Mouse (Mus musculus) liver, embryonic 16.5 days (tissue): Measurements from ENCODE around the gene Orm3. TPM values are rescaled to one million over a fixed set of nuclear protein-coding genes. Genes with fewer than 3 reads are reported as not detected.

ENCODE experiments used
- ATAC-seq: fragments of 200-750 bp; cut with Nextera tagmentation; 2 replicates; pipeline ENCODE4 v1.8.0; 2017; ENCODE audit warnings: low read depth, mild to moderate bottlenecking, moderate number of reproducible peaks, moderate library complexity
- H3K27ac ChIP-seq: fragments of 300-500 bp; sonication (generic); 2 replicates; pipeline ENCODE4 v1.5.1; 2014; ENCODE audit warnings: mild to moderate bottlenecking, low read length
- H3K27me3 ChIP-seq: fragments of 300-500 bp; sonication (generic); 2 replicates; pipeline ENCODE4 v1.6.1; 2014; ENCODE audit warnings: low read depth, low read length, mixed read lengths; ENCODE audit not compliant: control insufficient read depth, insufficient read depth
- H3K36me3 ChIP-seq: fragments of 300-500 bp; sonication (generic); 2 replicates; pipeline ENCODE4 v1.6.1; 2014; ENCODE audit warnings: mild to moderate bottlenecking; ENCODE audit not compliant: control insufficient read depth, insufficient read depth
- H3K4me1 ChIP-seq: fragments of 300-500 bp; sonication (generic); 2 replicates; pipeline ENCODE4 v1.6.1; 2014; ENCODE audit warnings: low read depth, low read length, mixed read lengths; ENCODE audit not compliant: control insufficient read depth
- H3K4me2 ChIP-seq: fragments of 300-500 bp; sonication (generic); 2 replicates; pipeline ENCODE4 v1.6.1; 2014; ENCODE audit warnings: low read depth, low read length, mixed read lengths
- H3K4me3 ChIP-seq: fragments of 300-500 bp; sonication (generic); 2 replicates; pipeline ENCODE4 v1.5.1; 2014; ENCODE audit warnings: low read depth, mild to moderate bottlenecking, low read length
- H3K9ac ChIP-seq: fragments of 300-500 bp; sonication (generic); 2 replicates; pipeline ENCODE4 v1.6.1; 2014; ENCODE audit warnings: low read depth, low read length
- H3K9me3 ChIP-seq: fragments of 300-500 bp; sonication (generic); replicated peaks from 2 replicates; pipeline ENCODE4 v1.6.1; 2016; ENCODE audit warnings: low read length; ENCODE audit not compliant: control insufficient read depth
- WGBS: fragments of 180-500 bp; shearing (Covaris S2); extraction: QIAGEN DNeasy Blood & Tissue Kit; methylation state at CpG from one replicate; pipeline ENCODE4 v1.1.7; 2014; ENCODE audit not compliant: insufficient replicate concordance; 5-methylcytosine and 5-hydroxymethylcytosine counted together
- polyA plus RNA-seq: library from polyadenylated mRNA; unstranded; fragments of >200 nt; fragmentation: Nextera tagmentation; extraction: Ambion mirVana; gene quantifications from 2 replicates; pipeline ENCODE4 v1.2.1, GENCODE M21; 2015

Gene Orm3
- polyA plus RNA-seq, 1 experiment from 2014 or later = not detected

DNA sequence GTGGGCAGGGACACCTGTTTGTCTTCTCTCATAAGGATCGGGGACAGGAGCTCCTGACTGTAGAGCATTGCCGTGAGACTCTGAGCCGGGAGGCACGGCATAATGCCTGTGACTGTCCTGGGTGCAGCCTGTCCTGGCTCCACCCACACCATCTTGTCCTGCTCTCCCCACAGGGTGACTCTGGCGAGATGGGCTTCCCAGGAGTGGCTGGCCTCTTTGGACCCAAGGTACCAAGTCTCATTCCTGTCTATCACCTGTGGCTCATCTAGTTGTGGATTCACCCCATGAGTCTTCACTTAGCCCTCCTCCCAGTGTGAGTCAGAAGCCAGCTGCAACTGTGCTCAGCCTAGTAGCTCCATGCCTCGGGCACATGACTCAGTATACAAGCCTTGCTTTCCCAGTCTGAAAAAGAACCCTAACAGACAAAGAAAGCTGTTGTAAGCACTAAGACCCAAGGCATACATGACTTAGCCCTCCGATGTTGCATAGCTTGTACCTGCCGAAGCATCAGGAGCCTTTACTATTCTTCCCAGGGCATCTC lies 32.6 kb upstream of the Orm3 start:
- no peak for ATAC-seq
- 67% methylated on average over 8 of the region's 8 CpGs for WGBS

DNA sequence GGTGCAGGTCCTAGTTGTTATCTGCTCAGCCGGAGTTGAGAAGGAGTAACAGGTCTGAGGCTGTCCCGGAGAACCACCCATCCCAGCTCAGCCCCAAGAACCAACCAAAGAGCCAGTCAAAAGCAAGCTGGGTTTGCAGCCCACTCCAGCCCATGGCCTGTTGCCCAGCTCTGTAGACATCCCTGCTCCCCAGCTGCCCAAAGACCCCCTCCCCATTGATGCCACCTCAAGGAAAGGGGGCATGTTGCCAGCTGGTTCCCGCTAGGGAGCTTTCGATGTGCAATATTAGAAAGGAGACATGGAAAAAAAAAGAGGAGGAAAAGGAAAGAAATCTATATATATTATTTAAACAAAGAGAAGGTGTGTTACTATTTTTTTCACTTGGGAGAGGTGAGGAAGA lies 22.6 kb upstream of the Orm3 start:
- no peaks in the 10 kb centered on the region for H3K9me3 ChIP-seq
- H3K36me3 ChIP-seq = no peaks in the 10 kb centered on the region; the same call in 1 of the 2 replicates
- H3K4me2 ChIP-seq = no peak overlapping the region
- no peak overlapping the region for H3K9ac ChIP-seq
- ATAC-seq = no peak
- no peak overlapping the region for H3K27ac ChIP-seq
- 82% methylated on average over 4 of the region's 4 CpGs for WGBS
- no peaks in the 10 kb centered on the region for H3K27me3 ChIP-seq
- H3K4me1 ChIP-seq = no peaks in the 10 kb centered on the region; the same call in 1 of the 2 replicates
- H3K4me3 ChIP-seq = no peak overlapping the region

More for the DNA sequence above, 32.6 kb upstream of the Orm3 start:
- Histone ChIP-seq H3K4me1 (no peaks in the 10 kb centered on the region), H3K9ac (no peak overlapping the region), H3K9me3 (no peaks in the 10 kb centered on the region), H3K27me3 (no peaks in the 10 kb centered on the region), H3K4me3 (no peak overlapping the region), H3K27ac (no peak overlapping the region), H3K36me3 (no peaks in the 10 kb centered on the region), H3K4me2 (no peak overlapping the region)

DNA sequence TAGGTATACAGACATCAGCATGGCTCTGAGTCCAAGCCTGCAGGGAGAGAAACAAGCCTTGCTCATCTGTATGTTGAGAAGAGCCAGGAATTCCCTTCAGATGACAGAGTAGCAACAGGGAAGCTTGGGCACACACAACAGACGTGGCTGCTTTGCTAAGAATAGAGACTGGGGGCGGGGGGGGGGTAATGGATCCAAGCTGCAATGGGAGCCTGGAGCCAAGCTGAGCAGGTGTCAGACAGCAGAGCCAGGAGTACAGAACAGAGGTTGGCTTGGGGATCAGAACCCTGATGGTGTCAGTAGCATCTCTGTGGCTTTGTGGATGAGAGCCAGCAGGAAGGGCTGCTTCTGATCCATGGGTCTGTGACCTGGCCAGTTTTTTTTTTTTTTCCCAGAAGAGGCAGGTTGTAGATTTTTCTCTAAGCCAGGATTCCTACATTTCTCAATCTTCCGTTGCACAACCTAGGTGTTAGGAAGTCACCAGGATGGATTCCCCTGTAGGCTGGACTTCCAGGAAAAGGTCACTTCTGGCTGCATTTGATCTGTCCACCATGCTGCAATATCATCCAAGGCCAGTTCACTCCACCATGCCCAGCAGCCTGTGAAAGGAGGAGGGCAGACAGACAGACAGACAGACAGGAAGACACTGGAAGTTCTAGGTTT lies 17.4 kb upstream of the Orm3 start:
- Histone ChIP-seq H3K4me2 (no peak overlapping the region), H3K27me3 (no peaks in the 10 kb centered on the region), H3K4me3 (no peak overlapping the region), H3K36me3 (no peaks in the 10 kb centered on the region), H3K9me3 (no peaks in the 10 kb centered on the region), H3K9ac (no peak overlapping the region), H3K4me1 (no peaks in the 10 kb centered on the region; the same call in 1 of the 2 replicates), H3K27ac (no peak overlapping the region)
- ATAC-seq = no peak
- WGBS = 41% methylated on average over 3 of the region's 3 CpGs

DNA sequence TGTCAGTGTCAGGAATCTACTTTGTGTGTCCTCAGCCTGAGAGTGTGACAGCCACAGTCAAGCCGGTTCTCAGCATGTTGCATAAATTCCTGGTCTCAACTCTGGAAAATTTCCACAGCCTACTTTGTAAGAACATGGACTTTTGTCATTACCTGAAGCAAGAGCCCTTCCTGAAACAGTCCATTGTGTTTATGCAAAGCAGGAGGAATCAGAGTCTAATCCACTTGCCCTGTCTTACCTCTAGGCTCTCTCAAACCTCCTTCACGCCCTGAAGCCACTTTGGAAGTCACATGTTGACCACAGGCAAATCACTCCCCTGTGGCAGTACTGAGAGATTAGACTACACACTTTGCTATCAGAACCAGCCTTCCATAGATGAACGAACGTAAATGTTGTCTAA lies 13.5 kb upstream of the Orm3 start:
- H3K4me1 ChIP-seq = no peaks in the 10 kb centered on the region; the same call in 1 of the 2 replicates
- no peaks in the 10 kb centered on the region for H3K36me3 ChIP-seq
- H3K4me3 ChIP-seq = no peak overlapping the region
- no peaks in the 10 kb centered on the region for H3K9me3 ChIP-seq
- no peak overlapping the region for H3K27ac ChIP-seq
- H3K4me2 ChIP-seq = no peak overlapping the region
- no peak for ATAC-seq
- no peaks in the 10 kb centered on the region for H3K27me3 ChIP-seq
- WGBS = 43% methylated on average over 4 of the region's 4 CpGs
- no peak overlapping the region for H3K9ac ChIP-seq

DNA sequence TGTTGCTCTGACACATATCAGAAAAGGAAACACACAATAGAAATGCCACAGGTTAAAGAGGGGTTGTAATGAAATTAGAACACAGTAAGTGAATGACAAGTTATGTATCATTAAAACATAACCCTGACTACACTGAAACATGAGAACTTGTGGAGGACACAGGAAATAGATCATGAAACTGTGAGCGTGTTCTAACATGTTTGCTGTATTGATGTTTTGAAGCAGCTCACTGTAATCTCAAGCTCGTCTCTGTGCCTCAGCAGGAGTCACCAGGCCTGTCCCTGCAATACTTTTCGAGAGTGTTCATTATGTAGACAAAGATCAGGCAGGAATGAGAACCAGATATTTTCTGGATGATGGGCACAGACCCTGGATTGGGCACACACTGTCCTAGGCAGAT lies 12.4 kb upstream of the Orm3 start:
- 46% methylated on average over 3 of the region's 3 CpGs for WGBS
- Histone ChIP-seq H3K27me3 (no peaks in the 10 kb centered on the region), H3K9ac (no peak overlapping the region), H3K4me3 (no peak overlapping the region), H3K4me1 (no peaks in the 10 kb centered on the region), H3K36me3 (no peaks in the 10 kb centered on the region), H3K4me2 (no peak overlapping the region), H3K27ac (no peak overlapping the region), H3K9me3 (no peaks in the 10 kb centered on the region)
- no peak for ATAC-seq

DNA sequence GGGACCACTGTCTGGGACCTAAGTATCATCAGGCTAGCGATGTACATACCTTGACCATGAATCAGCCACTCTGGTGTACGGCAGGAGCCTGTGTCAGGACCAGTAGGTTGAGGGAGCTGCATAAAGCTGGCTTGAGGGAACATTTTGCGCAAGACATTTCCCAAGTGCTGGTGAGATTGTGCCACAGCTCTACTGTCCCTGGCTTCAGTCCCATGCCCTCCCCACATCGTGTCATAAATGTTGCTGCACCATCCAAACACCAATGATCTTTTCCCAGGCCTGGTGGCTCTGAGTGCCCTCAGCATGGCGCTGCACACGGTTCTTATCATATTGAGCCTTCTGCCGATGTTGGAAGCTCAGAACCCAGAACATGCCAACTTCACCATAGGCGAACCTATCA lies 11.7 kb upstream of the Orm3 start, which contains the start of gene Orm1:
Orm1 (plus strand) TSS at position 266 of the 400 bp plus-strand sequence.
- H3K27ac ChIP-seq = no peak within 1 kb of the TSS
- H3K4me3 ChIP-seq = no peak within 1 kb of the TSS
- no peak within 1 kb of the TSS for H3K4me2 ChIP-seq

DNA sequence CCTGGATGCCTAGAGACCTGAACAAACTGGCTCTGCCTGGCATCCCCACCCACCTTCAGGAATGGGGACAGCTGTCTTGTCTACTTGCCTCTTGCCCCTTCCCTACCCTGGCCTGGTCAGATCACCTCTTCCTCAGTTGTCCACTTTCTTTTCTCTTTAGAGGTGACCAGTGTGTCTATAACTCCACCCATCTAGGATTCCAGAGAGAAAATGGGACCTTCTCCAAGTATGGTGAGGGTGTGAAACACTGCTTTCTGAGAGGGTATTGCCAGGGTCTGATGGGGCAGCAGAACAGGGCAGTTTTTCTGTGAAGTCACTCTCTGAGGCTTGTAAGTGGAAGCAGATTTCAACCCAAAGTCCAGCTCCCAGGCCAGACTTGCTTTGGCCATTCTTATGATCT lies 10.7 kb upstream of the Orm3 start:
- H3K9me3 ChIP-seq = no peaks in the 10 kb centered on the region
- H3K4me3 ChIP-seq = no peak overlapping the region
- no peak for ATAC-seq
- H3K36me3 ChIP-seq = no peaks in the 10 kb centered on the region
- H3K27me3 ChIP-seq = no peaks in the 10 kb centered on the region
- no peaks in the 10 kb centered on the region for H3K4me1 ChIP-seq
- no peak overlapping the region for H3K9ac ChIP-seq
- H3K27ac ChIP-seq = no peak overlapping the region
- no peak overlapping the region for H3K4me2 ChIP-seq

More for the DNA sequence above, 11.7 kb upstream of the Orm3 start, which contains the start of gene Orm1:
- Histone ChIP-seq H3K27me3 (no peaks in the 10 kb centered on the region), H3K4me1 (no peaks in the 10 kb centered on the region), H3K9me3 (no peaks in the 10 kb centered on the region), H3K9ac (no peak within 1 kb of the TSS), H3K36me3 (no peaks in the 10 kb centered on the region)
- ATAC-seq = peak; percentile 24; the same call in 1 of the 2 replicates
- 58% methylated on average over 8 of the region's 8 CpGs for WGBS

DNA sequence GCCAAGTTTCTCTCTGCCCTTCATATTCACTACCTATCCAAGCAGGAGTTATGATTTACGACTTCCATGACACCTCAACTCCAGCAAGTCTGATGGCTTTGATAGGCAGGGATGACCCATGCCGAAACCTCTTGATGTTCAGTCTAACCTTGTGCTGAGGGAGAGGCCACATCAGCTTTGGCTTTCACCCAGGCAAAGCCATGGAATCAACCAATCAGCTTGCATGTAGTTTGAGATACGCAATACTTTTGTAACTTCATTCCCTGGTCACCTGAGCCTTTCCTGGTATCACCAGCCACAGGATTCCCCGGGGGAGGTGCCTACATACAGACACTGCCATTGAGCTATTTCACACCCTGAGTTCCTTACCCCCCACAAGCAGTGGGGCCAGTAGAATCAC lies 9.3 kb upstream of the Orm3 start:
- no peak for ATAC-seq
- Histone ChIP-seq H3K4me2 (no peak overlapping the region), H3K4me1 (no peaks in the 10 kb centered on the region), H3K36me3 (no peaks in the 10 kb centered on the region), H3K9me3 (no peaks in the 10 kb centered on the region), H3K4me3 (no peak overlapping the region), H3K27ac (no peak overlapping the region), H3K27me3 (no peaks in the 10 kb centered on the region), H3K9ac (no peak overlapping the region)
- WGBS = 56% methylated on average over 4 of the region's 4 CpGs

DNA sequence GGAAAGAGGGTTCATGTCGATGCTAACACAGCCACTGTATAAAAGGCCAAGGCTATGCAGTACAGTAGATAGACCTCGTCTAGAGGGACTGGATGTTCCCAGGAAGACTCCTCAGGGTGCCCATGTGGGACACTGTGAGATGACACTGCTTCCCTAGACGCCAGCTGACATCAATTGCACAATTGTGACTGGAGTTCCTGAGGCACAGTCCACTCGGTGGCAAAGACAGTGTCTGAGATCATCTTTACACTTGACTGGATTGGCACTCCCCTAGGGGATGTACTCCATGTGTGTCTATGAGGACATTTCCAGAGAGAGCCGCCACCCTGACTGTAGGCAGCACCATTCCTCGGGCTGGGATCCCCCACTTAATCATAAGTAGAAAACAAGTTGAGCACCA lies 7.4 kb upstream of the Orm3 start:
- Histone ChIP-seq H3K4me3 (no peak overlapping the region), H3K9me3 (no peaks in the 10 kb centered on the region), H3K27ac (no peak overlapping the region), H3K36me3 (no peaks in the 10 kb centered on the region), H3K9ac (no peak overlapping the region), H3K4me1 (no peaks in the 10 kb centered on the region), H3K27me3 (no peaks in the 10 kb centered on the region), H3K4me2 (no peak overlapping the region)
- ATAC-seq = no peak
- 45% methylated on average over 6 of the region's 6 CpGs for WGBS
